Mouse (Mus musculus) thymus, postnatal 10 days (tissue): Measurements from ENCODE around the gene Adamtsl4.
"Not testable (repeated sequence)": the region's sequence is repeated elsewhere in the genome, so short reads cannot be mapped to it uniquely, and the experiment has no call there.

ENCODE experiments used
- DNase-seq, 2 experiments: peaks; one replicate each; pipeline ENCODE4 v3.0.0; 2021; ENCODE audit warnings: low spot score in 2 of 2

The Adamtsl4 gene

DNA sequence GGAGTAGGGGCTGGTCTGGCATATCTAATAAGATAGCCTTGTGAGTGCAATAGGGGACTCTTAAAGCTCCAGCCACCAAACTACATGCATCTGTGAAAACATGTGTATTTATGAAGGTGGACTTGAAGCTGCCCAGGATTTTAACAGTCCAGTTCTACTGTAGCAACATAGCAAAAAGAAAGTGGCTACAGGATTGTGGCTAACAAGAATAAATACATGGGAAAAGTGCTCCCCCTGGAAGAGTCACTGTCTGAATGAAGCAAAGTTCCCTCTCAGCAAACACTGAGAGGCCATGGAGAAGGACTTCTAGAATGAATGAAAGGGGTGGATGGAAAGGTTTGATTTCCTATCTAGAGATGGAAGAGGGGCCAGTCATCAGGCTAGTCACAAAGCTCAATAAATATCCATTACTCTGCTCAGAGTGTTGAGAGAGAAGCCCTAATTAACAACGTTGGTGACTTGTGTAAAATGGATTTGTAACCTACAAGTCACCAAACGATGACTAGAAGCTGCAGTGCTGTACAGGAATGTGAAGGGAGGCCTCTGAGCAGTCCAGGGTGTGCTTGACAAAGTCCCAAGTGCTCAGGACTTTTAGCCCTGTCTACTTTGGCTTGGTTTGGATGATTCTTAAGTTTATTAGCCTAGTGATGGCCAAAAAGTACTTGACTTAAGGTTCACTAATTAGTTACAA lies 26.8 kb downstream of the Adamtsl4 start:
- DNase-seq, result no peak

- DNase-seq, result no peak
Measured at GRCm38 (mm10) chr3:95659948-95660347, 27.8 kb downstream of the Adamtsl4 start.

DNA sequence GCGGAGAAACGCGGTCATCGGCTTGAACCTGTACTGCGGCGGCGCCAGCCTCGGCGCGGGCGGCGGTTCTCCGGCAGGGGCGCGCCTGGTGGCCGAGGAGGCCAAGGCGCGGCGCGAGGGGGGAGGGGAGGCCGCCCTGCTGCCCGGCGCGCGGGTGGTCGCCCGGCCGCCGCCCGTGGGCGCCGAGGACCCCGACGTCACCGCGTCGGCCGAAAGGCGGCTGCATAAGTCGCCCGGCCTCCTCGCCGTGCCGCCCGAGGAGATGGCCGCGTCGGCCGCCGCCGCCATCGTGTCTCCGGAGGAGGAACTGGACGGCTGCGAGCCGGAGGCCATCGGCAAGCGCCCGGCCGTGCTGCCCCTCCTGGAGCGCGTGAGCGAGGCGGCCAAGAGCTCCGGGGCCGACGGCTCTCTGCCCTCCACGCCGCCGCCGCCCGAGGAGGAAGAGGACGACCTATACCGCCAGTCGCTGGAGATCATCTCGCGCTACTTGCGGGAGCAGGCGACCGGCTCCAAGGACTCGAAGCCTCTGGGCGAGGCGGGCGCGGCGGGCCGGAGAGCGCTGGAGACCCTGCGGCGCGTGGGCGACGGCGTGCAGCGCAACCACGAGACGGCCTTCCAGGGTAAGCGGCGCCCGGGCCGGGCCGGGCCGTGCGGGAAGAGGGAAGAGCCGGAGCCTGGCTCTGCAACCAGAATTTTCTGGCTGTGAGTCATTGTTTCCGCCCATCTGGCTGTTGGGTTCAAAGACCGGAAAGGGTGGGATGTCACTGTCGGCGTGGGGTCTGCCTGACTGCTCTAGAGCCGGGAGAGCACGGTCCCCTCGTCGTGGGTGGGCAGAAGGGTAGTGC lies 28.6 kb downstream of the Adamtsl4 start:
- peak; percentile 77 to 79 for DNase-seq

- DNase-seq, result peak; percentile 84 to 86
Measured at GRCm38 (mm10) chr3:95658236-95658867, 29.4 kb downstream of the Adamtsl4 start, which contains the start of gene Mcl1. Gene Mcl1 (plus strand): TSS chr3:95658788.

DNA sequence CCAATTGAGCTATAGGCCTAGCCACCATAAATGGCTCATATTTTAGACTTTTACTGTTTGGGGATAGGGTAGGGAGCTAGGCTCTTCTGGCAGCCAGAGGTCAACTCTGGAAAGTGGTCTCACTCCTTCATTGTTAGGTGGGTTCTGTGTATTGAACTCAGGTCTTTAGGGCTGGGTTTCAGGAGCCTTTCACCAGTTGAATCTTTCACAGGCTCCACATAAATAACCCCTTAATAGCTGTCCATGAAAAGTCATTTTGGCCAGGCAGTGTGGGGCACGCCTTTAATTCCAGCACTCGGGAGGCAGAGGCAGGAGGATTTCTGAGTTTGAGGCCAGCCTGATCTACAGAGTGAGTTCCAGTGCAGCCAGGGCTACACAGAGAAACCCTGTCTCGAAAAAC lies 30.0 kb downstream of the Adamtsl4 start:
- no peak for DNase-seq

- no peak for DNase-seq
Measured at GRCm38 (mm10) chr3:95657108-95657507, 30.6 kb downstream of the Adamtsl4 start.

- no peak for DNase-seq
Measured at GRCm38 (mm10) chr3:95655437-95655836, 32.3 kb downstream of the Adamtsl4 start.

GRCm38 (mm10) chr3:95654371-95654770 lies 33.3 kb downstream of the Adamtsl4 start:
- DNase-seq, result not testable (repeated sequence)

DNA sequence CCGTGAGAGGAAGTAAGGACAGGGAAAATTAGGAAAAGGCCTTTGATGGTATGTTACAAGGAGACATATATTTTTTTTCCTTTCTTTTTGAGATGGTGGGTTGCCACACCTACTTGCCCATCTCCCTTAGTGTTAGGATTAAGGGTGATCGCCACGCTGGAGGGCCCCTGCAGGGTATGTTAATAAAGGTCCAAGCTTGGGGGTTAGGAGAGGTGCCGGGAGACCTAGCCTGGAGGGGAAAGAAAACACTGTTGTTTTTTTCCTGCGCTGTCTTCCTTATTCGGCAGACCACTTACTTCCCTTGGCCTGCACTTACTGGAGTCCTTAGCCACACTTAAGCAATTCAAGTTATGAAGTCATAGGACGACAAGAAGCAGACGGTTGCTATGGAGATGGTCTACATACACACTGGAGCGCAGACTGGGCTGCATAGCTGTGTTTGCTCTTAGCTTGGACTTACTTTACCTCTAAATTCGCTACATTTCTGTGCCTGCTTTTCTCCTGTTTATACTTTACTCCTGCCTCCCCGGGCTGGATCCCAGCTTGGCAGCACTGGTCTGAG lies 34.2 kb downstream of the Adamtsl4 start:
- DNase-seq, result no peak

GRCm38 (mm10) chr3:95652871-95653270 lies 34.8 kb downstream of the Adamtsl4 start:
- DNase-seq, result no peak

DNA sequence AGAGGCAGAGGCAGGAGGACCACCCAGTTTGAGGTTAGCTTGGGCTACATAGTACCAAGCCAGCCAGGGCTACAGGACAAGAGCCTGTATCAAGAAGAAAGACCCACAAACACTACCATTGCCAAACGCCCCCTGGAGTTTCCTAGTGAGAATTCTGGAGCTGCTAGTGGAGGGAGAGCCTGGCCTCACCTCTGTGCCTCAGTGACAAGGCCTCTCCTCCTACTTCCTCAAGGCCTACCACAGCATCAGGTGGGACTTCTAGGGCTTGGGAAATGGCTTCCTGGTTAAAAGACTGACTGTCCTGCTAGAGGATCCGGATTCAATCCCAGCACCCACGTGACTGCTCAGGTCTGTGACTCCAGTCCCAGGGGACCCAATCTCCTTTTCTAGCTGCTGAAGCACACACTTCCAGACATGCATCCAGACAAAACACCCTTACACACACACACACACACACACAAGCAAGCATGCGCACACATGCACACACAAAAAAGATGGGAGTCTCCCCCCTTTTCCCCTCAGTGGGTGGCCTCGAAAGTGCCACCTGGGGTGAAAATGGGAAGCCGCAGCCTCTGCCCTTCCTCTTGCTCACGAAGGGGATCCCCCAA lies 35.4 kb downstream of the Adamtsl4 start:
- no peak for DNase-seq

DNA sequence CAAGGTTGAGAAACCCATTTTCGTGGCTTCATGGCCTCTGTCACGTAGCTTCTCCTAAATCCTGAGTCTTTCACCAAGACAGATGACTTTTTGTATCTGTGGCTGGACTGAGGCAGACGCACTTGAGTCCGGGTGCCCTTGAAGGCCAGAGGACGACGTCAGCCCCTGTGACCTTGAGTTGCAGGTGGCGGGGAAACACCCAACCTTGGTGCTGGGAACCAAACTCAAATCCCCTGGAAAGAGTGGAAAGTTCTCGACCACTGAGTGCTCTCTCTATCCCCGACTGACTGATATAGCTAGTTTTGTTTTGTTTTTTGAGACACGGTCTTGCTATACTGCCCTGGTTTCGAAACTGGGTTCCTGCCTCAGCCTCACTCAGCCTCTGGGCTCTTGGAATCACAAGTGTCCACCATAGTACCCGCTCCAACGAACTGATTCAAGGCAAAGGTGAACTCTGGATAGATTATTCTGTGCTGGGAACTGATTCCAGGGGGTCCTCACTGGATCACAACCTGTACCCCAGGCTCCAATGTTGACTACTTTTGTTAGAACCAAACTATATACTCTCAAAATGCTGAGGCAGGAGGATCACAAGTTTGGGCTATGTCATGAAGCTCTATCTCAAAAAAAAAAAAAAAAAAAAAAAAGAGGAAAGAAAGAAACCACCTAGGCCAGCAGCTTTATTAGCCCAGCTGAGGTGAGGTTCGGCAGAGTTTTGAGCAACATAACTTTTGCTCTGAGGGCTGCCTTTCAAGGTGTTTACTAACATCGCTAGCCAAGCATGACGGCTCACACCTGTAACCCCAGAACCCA lies 36.1 kb downstream of the Adamtsl4 start:
- DNase-seq, result no peak

DNA sequence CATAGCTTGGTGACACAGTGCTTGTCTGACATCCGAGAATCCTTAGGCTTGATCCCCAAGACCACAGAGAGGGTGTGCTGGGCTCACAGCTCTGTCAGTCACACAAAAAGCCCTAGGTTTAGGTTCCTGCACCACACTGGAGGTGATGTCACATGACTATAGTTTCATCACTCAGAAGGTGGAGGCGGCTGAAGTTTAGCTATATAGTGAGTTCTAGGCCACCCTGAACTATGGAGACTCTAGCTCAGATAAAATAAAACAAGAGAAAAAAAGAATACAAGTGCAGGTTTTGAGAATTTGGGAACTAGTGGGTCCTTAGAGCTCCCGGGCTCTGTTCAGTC lies 36.7 kb downstream of the Adamtsl4 start:
- DNase-seq, result no peak

GRCm38 (mm10) chr3:95650276-95651032 lies 37.3 kb downstream of the Adamtsl4 start:
- DNase-seq, result no peak

GRCm38 (mm10) chr3:95648016-95648415 lies 39.7 kb downstream of the Adamtsl4 start:
- no peak for DNase-seq

DNA sequence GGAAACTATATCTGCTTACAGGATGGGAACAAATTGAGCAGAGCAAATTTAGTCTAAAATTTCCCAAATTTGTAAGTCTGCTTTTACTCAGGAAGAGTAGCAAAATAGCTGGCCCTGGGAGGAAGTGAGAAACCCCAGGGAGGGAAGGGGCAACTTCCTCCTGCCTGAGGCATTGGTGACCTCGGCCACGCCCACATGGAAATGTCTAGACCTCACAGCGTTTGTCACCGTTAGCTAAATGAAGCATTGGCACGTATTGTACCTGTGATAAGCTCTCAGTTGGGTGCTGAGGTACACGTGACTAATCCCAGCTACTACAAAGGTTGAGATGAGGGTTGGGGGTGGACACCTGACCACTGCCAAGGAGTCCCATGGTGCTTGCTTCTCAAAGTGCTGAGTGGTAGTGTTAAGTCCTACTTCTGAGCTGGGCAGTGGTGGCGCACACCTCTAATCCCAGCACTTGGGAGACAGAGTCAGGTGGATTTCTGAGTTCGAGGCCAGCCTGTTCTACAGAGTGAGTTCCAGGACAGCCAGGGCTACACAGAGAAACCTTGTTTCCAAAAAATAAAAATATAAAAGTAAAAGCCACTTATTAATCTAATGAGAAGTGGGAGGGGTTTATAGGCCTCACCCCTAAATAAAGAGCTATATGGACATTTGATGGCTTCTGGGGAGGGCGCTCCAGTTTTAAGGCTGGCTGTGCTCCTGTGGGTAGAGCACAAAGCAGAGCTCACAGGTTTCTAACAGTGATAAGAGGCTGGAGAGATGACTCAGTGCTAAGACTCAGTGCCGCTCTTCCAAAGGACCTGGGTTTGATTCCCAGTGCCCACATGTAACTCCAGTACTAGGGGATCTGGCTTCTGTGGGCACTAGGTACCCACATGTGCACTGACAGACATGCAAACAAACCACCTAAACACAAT lies 42.1 kb downstream of the Adamtsl4 start:
- peak in 1 of 2 experiments; percentile 37 for DNase-seq

GRCm38 (mm10) chr3:95643097-95643496 lies 44.6 kb downstream of the Adamtsl4 start:
- DNase-seq, result no peak

GRCm38 (mm10) chr3:95639694-95640093 lies 48.0 kb downstream of the Adamtsl4 start:
- DNase-seq, result no peak

DNA sequence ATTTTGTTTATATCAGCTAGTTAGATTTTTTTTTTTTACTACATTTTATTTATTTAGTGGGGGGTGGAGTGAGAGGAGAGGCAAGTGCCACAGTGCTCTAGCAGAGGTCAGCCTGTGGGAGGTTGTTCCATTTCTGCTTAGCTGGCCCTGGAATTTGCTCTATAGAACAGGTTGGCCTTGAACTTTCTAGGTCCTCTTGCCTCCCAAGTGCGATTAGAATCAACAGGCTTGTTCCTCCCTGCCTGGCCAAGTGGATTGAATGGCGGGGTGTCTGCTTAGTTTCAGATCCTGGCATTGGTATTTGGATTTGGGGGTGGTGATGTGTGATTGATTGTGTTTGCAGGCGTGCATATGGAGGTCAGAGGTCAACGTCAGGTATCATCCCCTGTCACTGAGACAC lies 51.6 kb downstream of the Adamtsl4 start:
- no peak for DNase-seq
